Mouse (Mus musculus): ENCODE results near the gene Olfr411.
A peak's percentile ranks its signal among the peaks of the same experiment; 100 is the strongest.

Olfr411 gene

DNA sequence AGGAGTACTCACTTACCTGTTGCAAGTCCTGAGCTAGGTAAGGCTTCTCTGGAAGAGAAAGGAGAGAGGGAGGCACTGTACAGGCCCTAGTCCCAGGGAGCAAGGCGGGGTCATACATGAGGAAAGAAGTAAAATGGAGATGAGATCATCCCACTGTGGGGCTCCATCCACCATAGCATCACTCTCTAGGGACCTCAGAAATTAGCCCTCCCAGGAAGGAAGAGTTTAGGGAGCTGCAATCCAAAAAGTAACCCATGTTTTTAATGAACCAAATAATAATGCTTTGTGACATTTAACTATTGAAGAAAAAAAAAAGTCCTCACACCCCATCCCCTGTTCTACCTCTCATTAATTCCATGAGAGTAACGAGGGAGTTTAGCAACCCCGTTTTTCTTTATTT is at the start of gene Olfr411:
Gene Olfr411 (minus strand): TSS at position 101 of the 400 bp plus-strand sequence.
- DNase-seq = no peak

DNA sequence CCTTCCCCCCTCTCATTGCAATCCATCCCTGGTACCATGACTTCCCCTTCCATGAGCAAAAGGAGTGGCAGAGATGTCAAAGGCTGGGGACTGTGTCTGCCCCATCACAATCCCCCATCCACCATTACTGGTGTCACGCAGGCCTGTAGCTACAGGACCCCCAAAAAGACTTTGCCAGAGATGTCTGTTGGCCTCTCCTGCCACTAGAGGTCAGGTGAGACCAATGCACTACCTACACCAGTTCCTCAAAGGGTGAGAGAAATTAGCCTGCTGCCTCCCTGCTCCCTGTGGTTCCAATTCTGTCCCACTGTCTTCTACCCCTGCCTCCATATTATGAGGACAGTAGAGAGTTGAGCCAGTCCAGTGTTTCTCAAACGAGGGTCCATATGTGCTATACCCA is 49.7 kb upstream of the Olfr411 start:
- DNase-seq = no peak

DNA sequence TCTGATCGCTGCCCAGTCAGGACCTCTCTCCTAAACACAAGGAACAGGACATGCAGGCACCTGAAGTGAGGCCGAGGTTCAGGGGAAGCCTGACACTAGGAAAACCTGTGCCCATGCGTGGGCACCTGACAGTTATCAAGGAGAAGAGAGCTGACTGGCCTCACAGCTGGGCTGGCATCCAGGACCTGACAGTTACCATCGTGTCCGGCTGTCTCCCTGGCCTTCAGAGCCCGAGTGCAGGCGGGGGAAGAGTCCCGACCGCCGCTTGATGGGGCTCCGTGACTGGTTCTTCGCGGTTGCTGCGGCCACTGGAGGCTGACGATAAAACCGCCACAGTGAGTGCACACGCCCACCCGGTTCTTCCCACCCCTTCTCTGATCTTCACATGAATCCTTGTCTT is 43.1 kb upstream of the Olfr411 start:
- no peak for DNase-seq

DNA sequence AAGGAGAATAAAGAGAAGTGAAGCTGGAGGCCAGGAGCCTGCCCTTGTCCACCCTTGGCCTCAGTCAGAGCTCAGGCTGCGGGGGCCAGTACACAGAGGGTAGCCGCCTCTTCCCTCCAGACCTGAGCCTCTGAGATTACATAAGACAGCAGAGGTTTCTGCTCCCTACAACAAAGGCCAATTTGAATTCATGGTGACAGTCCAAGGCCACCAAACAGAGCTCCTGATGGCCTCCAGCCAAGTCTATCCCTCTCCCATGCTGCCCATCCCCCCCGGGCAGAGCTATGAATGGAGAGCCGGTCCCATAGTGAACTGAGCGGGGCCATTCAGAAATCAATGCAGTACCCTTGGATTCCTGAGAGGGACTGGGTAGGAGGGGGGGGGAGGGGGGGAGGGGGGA is 41.0 kb upstream of the Olfr411 start:
- no peak for DNase-seq

DNA sequence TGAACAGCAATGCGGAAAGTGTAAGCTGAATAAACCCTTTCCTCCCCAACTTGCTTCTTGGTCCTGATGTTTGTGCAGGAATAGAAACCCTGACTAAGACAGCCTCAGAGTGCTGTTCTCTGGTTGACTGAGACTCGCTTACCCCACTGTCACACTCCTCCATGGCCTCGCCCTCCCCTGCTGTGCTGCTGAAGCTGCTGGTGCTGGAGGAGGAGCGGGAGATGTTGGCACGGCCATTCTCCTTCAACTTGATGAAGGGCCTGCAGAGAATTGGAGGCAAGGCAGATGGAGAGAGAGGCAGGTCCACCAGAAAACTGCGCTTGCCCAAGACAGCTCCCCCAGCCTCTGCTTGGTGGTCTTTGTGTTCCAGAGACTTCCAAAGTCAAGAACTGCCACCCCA is 40.5 kb upstream of the Olfr411 start:
- no peak for DNase-seq

DNA sequence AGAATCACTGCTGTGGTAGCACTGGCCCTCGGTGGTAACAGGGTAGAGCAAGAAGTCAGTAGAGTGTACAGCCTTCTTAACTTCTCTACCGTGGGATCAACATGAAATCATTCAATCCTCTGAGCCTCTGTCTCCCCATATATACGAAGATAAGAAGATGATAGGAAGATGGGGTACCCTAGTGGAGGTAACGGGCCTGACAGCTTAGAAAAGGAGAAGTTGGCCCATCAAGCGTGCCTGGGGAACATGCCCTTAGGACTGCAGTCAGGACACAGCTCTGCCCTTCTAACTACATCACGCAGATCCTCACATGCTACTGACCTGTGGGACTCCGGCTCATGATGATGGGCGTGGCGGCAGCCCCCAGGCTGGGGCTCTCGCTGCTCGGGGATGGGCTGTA is 39.4 kb upstream of the Olfr411 start:
- DNase-seq = no peak

DNA sequence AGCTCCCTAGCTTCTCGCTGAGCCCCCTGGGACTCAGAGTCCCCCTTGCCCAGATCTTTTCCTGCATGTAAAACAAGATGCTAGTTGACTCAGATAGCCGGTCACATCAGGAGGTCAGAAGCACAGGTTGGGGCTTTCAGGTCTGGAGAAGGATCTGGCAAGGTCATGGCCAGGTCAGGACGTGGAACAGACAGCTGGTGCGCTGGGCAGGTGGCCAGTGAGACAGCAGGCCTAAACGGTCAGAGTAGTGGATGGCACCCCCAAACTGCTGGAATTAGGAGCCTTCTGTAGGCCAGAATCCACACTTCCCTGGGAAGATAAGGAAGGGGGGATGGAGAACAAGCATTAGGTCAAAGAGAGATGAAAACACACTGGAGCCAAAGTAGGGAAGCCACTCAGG is 34.8 kb upstream of the Olfr411 start:
- DNase-seq = peak; percentile 16

DNA sequence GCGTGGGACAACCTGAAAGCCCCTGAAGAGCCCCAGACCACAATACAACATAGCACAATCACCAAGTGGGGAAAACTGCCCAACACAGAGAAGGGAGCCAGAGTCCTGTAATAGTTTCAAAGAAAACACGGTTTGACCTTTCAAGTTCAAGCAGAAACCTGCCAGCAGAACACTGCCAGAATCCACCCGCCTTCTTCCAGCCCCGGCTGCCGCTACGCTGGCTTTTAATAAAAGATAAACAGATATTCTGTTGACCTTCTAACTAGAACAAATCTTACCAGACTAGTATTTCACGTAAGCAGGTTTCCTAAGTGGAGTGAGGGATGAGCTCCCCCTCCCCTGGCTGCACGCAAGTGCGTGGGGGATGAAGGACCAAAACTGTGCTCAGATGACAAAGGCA is 33.2 kb upstream of the Olfr411 start:
- DNase-seq = no peak

DNA sequence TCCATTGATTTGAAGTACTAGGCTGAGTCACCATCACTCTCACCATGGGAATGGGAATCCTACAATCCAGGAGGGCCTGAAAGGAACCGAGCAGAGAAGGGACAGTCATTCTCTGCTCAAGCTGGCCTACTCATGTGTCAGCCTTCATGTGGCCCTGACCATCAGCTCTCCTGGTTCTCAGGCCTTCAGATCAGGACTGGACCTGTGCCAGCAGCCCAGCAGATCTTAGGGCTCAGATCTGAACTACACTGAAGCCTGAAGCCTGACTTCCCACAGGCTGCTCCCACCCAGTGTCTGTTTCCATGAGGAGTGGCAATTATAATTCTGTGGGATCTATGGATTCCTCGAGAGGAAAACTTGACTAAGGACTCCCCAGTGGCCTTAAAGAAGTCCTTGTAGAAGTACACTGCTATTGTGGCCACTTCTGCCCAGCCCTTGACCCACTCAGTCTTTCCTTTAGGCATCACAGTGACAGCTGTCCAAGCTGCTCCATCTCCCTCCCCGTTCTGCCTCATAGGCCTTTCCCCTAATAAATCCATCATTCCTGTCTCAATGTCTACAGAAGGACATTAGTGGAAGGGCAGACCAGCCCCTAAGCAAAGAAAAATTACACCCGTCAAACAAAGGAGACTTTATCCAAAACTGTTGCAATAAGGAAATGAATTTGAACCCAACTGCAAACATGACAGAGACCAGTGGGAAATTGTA is 26.9 kb upstream of the Olfr411 start:
- no peak for DNase-seq

DNA sequence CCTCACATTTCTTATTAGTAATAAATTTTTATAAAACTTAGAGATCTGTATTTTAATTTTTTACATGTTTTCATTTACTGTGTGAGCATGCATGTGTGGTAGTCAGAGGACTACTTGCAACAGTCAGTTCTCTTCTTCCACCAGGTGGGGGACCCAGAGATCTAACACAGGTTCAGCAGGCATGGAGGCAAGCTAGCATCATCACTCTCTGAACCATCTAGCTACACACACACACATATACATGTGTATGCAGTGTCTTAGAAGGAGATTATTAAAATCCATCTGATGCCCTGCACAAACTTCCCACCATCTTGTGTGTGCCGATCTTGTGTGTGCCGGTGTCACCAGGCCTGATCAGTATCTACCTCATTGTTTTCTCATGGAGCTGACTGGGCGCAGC is 24.4 kb upstream of the Olfr411 start:
- peak; percentile 45 for DNase-seq

DNA sequence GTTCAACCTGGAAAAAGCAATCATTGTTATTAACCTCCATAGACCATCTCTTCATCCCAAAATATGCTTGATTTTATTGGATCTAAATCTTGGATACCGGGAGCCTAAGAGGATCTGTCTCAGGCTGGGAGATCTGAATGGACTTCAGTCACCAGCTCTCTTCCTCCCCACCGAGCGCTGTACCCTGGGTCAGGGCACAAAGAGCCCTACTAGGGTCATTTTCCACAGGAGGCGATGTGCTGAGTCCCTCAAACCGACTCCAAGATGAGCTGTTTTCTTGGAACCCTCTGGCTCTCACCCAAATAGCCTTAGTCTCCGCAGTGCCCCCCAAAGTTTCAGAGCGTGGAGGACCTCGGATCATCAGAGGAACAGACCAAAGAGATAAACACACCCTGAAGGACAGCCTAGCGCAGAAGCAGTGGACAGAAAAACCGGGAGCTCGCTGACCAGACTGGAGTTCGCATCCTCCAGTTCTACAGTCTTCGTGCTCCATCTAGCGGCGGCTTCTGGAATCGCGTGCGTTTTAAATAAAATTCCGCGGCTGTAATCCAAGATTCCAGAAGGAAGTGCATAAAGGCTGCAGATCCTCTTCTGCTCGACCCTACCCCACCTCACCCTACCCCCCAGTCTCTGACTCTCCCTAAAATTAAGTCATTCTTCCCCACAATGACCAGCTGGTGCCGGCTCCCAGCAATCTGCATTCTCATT is 19.1 kb upstream of the Olfr411 start:
- DNase-seq = peak; percentile 74

DNA sequence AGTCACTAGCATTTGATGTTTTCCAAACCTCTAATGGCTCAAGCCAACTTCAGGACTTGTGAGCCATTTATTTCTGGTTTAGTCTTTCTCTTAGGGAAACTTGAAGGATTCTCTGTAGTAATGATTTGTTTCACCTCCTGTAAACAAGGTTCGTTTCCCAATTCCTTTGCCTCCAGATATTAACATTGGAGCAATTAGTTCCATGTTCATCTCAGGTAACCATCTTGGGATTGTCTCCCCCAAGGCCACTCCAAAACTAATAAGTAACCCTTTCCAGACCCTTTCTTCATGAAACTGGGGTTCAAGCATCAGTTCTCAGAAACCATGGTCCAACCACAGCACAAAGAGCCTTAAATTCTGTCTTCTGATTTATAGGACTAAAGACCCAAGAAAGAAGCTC is 9.3 kb upstream of the Olfr411 start, which contains the start of gene Olfr412:
Gene Olfr412 (plus strand): TSS at position 301 of the 400 bp plus-strand sequence.
- no peak for DNase-seq

DNA sequence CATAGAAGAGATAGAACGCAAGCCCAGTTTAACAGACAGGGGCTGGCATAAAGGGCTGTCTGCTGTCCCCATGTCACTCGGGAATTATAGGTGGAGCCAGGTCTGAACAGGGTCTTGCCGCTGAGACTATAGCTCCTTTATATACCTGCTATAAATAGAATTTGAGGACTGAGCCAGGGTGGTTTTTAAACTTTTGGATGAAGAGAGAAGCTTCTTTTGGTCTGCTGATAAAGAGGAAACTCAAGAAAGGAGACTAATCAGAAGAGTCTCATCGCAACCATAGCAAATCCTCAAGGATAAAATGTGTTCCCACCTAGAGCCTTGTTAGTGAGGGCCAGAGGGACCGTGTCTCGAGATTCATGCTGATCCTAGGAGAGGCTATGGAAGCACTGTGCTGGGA is 14.5 kb downstream of the Olfr411 start, which contains the start of gene Olfr410:
Gene Olfr410 (minus strand): TSS at position 101 of the 400 bp plus-strand sequence.
- no peak for DNase-seq

DNA sequence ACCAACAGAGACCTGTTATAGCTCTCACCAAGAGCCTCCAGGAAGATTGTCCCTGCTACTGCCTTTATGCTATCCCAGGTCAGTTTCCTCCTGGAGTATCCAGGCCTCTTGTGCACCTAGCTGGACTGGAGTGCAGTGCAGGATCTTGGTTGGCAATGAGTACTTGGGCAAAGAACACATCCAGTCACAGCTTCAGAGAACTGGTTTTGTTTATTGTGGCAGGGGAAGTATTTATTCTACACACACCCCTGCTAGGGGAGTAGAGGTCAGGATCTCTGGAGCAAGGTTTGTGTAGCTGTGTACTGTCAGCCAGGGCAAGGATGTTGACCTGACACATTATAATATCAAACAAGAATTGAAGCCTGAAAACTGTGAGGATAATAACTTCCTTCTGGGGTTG is 23.7 kb downstream of the Olfr411 start:
- no peak for DNase-seq

DNA sequence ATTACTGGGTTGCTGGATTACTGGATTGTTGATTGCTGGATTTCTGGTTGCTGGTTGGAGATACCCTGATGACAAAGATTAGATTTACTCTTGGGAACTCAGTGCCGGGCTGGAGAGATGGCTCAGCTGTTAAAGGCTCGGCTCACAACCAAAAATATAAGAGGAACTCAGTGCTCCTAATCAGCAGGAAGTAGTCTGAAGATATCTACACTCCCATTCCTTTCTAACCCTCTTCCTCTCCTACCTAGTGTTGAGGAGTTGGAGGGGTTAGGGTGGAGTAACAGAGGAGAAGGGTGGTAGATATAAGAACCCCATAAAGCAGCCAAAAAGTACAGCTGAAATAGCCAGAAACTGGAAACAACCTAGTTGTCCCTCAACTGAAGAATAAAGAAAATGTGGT is 26.4 kb downstream of the Olfr411 start:
- DNase-seq = no peak

All from cerebellum, adult 8-10 months (tissue).